Mouse (Mus musculus): Measurements from ENCODE around the gene Orc2. TPM values are rescaled to one million over a fixed set of nuclear protein-coding genes. Genes with fewer than 3 reads are reported as not detected.

The Orc2 gene
- total and polyA plus RNA-seq, 3 experiments: 56.6 to 233 (median 78.5) TPM

- H3K27ac ChIP-seq (ENCODE audit: control insufficient read depth, low read depth, low read length): no peak overlapping the region
- H3K27me3 ChIP-seq (ENCODE audit: control insufficient read depth in 1 of 2, insufficient read depth in 2 of 2, low read length in 2 of 2): no peaks in the 10 kb centered on the region
- H3K4me3 ChIP-seq (ENCODE audit: control insufficient read depth in 1 of 2, insufficient read depth in 1 of 2, low read depth in 2 of 2, low read length in 2 of 2): no peak overlapping the region
- no peaks in the 10 kb centered on the region for H3K4me1 ChIP-seq (ENCODE audit: control insufficient read depth in 1 of 2, insufficient read depth in 2 of 2, low read length in 2 of 2)
- no peak overlapping the region for H3K9ac ChIP-seq (ENCODE audit: control insufficient read depth, low read depth, low read length, poor library complexity, severe bottlenecking)
- no peaks in the 10 kb centered on the region for H3K79me2 ChIP-seq (ENCODE audit: control insufficient read depth, insufficient read depth, low read length, poor library complexity)
- H3K9me3 ChIP-seq (replicated peaks; ENCODE audit: insufficient read depth, low read length): no peaks in the 10 kb centered on the region
- no peak for DNase-seq (ENCODE audit: low read depth, low spot score)
- TF ChIP-seq CTCF (IDR thresholded peaks at IDR 0.05 in 2 of 3, conservative IDR thresholded peaks at IDR 0.05 in 1 of 3; ENCODE audit: control insufficient read depth in 1 of 3, insufficient read depth in 1 of 3, low read depth in 2 of 3, low read length in 3 of 3, poor library complexity in 1 of 3, severe bottlenecking in 1 of 3) (no peak), JUND (IDR thresholded peaks at IDR 0.05; ENCODE audit: low read depth, low read length) (no peak), CHD1 (IDR thresholded peaks at IDR 0.05; ENCODE audit: low read depth, low read length) (no peak), RCOR1 (IDR thresholded peaks at IDR 0.05; ENCODE audit: low read depth, low read length) (no peak), ZMIZ1 (IDR thresholded peaks at IDR 0.05; ENCODE audit: low read depth, low read length) (no peak), GATA1 (IDR thresholded peaks at IDR 0.05; ENCODE audit: low read depth, low read length) (no peak), CHD2 (IDR thresholded peaks at IDR 0.05; ENCODE audit: low read length) (no peak), ELF1 (IDR thresholded peaks at IDR 0.05; ENCODE audit: low read depth, low read length) (no peak), MAZ (IDR thresholded peaks at IDR 0.05; ENCODE audit: low read depth, low read length) (no peak), SMC3 (IDR thresholded peaks at IDR 0.05; ENCODE audit: low read depth, low read length) (no peak), POLR2AphosphoS2 (IDR thresholded peaks at IDR 0.05; ENCODE audit: low read length) (no peak), MXI1 (IDR thresholded peaks at IDR 0.05; ENCODE audit: low read depth, low read length) (no peak), TAL1 (IDR thresholded peaks at IDR 0.05; ENCODE audit: low read length) (no peak), E2F4 (IDR thresholded peaks at IDR 0.05; ENCODE audit: borderline replicate concordance, low read depth, low read length) (no peak), MAX (IDR thresholded peaks at IDR 0.05; ENCODE audit: low read length) (no peak), HCFC1 (IDR thresholded peaks at IDR 0.05; ENCODE audit: low read depth, low read length) (no peak), GABPA (IDR thresholded peaks at IDR 0.05; ENCODE audit: low read depth, low read length) (no peak), TBP (IDR thresholded peaks at IDR 0.05; ENCODE audit: low read depth, low read length) (no peak)
- peaks cover 0 to 2% of the 10 kb centered on the region in 2 experiments; a peak in 2 of 4 replicates for H3K36me3 ChIP-seq (ENCODE audit: control insufficient read depth in 1 of 2, insufficient read depth in 2 of 2, low read length in 2 of 2)
These were observed 50.6 kb downstream of the Orc2 start for GRCm38 (mm10) chr1:58454316-58454715.

- H3K9me3 ChIP-seq (replicated peaks; ENCODE audit: insufficient read depth, low read length): no peaks in the 10 kb centered on the region
- H3K36me3 ChIP-seq (ENCODE audit: control insufficient read depth in 1 of 2, insufficient read depth in 2 of 2, low read length in 2 of 2): no peaks in the 10 kb centered on the region; a peak in 1 of 4 replicates
- H3K27ac ChIP-seq (ENCODE audit: control insufficient read depth, low read depth, low read length): no peak overlapping the region
- peaks cover 2 to 6% of the 10 kb centered on the region in 2 experiments; a peak in 2 of 4 replicates for H3K4me1 ChIP-seq (ENCODE audit: control insufficient read depth in 1 of 2, insufficient read depth in 2 of 2, low read length in 2 of 2)
- no peak overlapping the region for H3K4me3 ChIP-seq (ENCODE audit: control insufficient read depth in 1 of 2, insufficient read depth in 1 of 2, low read depth in 2 of 2, low read length in 2 of 2)
- peaks cover 17% of the 10 kb centered on the region for H3K79me2 ChIP-seq (ENCODE audit: control insufficient read depth, insufficient read depth, low read length, poor library complexity)
- peak; percentile 57 for DNase-seq (ENCODE audit: low read depth, low spot score)
- no peaks in the 10 kb centered on the region for H3K27me3 ChIP-seq (ENCODE audit: control insufficient read depth in 1 of 2, insufficient read depth in 2 of 2, low read length in 2 of 2)
- no peak overlapping the region for H3K9ac ChIP-seq (ENCODE audit: control insufficient read depth, low read depth, low read length, poor library complexity, severe bottlenecking)
- TF ChIP-seq CTCF (IDR thresholded peaks at IDR 0.05 in 2 of 3, conservative IDR thresholded peaks at IDR 0.05 in 1 of 3; ENCODE audit: control insufficient read depth in 1 of 3, insufficient read depth in 1 of 3, low read depth in 2 of 3, low read length in 3 of 3, poor library complexity in 1 of 3, severe bottlenecking in 1 of 3): peak; percentile 18 to 34 (median 27); a peak in 4 of 6 replicates
- TF ChIP-seq MEF2A (IDR thresholded peaks at IDR 0.05; ENCODE audit: extremely low read depth, insufficient replicate concordance, low read depth, low read length, poor library complexity, severe bottlenecking): no peak
- peak; percentile 15 for TF ChIP-seq RAD21 (IDR thresholded peaks at IDR 0.05; ENCODE audit: low read depth, low read length)
These were observed 56.5 kb downstream of the Orc2 start for GRCm38 (mm10) chr1:58448396-58448795.

All from MEL (cell line).